Mouse (Mus musculus) megakaryocyte, embryonic 14.5 days (primary cell): ENCODE data around the gene Taco1. TPM values are rescaled to one million over a fixed set of nuclear protein-coding genes. Genes with fewer than 3 reads are reported as not detected.
"Not testable (repeated sequence)": the region's sequence is repeated elsewhere in the genome, so short reads cannot be mapped to it uniquely, and the experiment has no call there.

ENCODE experiments used
- H3K27me3 ChIP-seq: replicated peaks from 2 replicates; pipeline ENCODE3; 2012; ENCODE audit warnings: inconsistent platforms
- H3K36me3 ChIP-seq: replicated peaks from 2 replicates; pipeline ENCODE3; 2012; ENCODE audit warnings: low read length, inconsistent platforms, mixed read lengths
- H3K4me1 ChIP-seq: 2 replicates; pipeline ENCODE4 v1.6.1; 2012; ENCODE audit warnings: inconsistent platforms
- H3K4me3 ChIP-seq: replicated peaks from 2 replicates; pipeline ENCODE3; 2012; ENCODE audit warnings: moderate library complexity, mild to moderate bottlenecking, inconsistent platforms
- H3K9me3 ChIP-seq: 2 replicates; pipeline ENCODE4 v1.6.1; 2012; ENCODE audit warnings: inconsistent platforms
- FLI1 ChIP-seq: IDR thresholded peaks from 2 replicates; pipeline ENCODE4 v1.6.1; 2012; ENCODE audit warnings: low read length, inconsistent platforms, mixed read lengths
- GATA1 ChIP-seq: IDR thresholded peaks from 3 replicates; pipeline ENCODE4 v1.6.1; 2012; ENCODE audit warnings: mixed read lengths, low read length, inconsistent platforms, borderline replicate concordance
- polyA plus RNA-seq: library from polyadenylated mRNA; stranded (reverse); fragments of >175 nt; gene quantifications from 2 replicates; pipeline ENCODE4 v1.2.3, GENCODE M21; 2012; ENCODE audit warnings: low replicate concordance; ENCODE audit not compliant: insufficient read depth

Taco1 gene
- polyA plus RNA-seq, result 2.7 and 3.8 TPM in 2 replicates

- Histone ChIP-seq H3K4me3 (peak within 1 kb of the TSS; percentile 99), H3K27me3 (no peaks in the 10 kb centered on the region), H3K4me1 (peaks cover 29% of the 10 kb centered on the region), H3K36me3 (peaks cover 17% of the 10 kb centered on the region), H3K9me3 (no peaks in the 10 kb centered on the region)
- TF ChIP-seq FLI1 (no peak), GATA1 (no peak)
These were observed at the start of gene Taco1 for GRCm38 (mm10) chr11:106065923-106066571. Taco1 (plus strand) TSS chr11:106066061.

GRCm38 (mm10) chr11:106016440-106016839 is 49.4 kb upstream of the Taco1 start:
- no peak overlapping the region for H3K4me3 ChIP-seq
- H3K9me3 ChIP-seq, result no peaks in the 10 kb centered on the region
- TF ChIP-seq GATA1 (no peak), FLI1 (no peak)
- H3K4me1 ChIP-seq, result peaks cover 12% of the 10 kb centered on the region
- H3K36me3 ChIP-seq, result no peaks in the 10 kb centered on the region
- peaks cover 98% of the 10 kb centered on the region for H3K27me3 ChIP-seq

DNA sequence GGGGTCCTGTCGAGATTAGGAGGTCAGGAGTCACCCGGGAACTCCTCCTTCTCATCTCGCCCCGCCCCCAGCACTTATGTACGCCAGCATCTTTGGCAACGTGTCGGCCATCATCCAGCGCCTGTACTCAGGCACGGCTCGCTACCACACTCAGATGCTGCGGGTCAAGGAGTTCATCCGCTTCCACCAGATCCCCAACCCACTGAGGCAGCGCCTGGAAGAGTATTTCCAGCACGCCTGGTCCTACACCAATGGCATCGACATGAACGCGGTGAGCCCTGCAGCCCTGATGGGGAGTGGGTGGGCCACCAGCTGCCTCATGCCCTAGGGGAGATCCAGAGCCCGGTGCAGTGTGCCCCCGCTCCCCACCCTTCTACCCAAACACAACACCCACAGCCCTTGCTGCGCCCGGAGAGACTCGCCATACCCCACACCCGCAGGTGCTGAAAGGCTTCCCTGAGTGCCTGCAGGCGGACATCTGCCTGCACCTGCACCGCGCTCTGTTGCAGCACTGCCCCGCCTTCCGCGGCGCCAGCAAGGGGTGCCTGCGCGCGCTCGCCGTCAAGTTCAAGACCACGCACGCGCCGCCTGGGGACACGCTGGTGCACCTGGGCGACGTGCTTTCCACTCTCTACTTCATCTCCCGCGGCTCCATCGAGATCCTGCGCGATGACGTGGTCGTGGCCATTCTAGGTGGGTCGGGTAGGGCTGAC is 45.7 kb upstream of the Taco1 start:
- Histone ChIP-seq H3K4me3 (peak overlapping the region; percentile 62), H3K36me3 (no peaks in the 10 kb centered on the region), H3K9me3 (no peaks in the 10 kb centered on the region), H3K4me1 (peaks cover 18% of the 10 kb centered on the region), H3K27me3 (peaks cover 98% of the 10 kb centered on the region)
- no peak for TF ChIP-seq FLI1
- no peak for TF ChIP-seq GATA1

- Histone ChIP-seq H3K4me3 (no peak overlapping the region), H3K9me3 (no peaks in the 10 kb centered on the region), H3K36me3 (no peaks in the 10 kb centered on the region), H3K4me1 (peaks cover 13% of the 10 kb centered on the region), H3K27me3 (peaks cover 64% of the 10 kb centered on the region)
- TF ChIP-seq GATA1 (no peak), FLI1 (no peak)
These were observed 40.1 kb upstream of the Taco1 start for GRCm38 (mm10) chr11:106025774-106026173.

DNA sequence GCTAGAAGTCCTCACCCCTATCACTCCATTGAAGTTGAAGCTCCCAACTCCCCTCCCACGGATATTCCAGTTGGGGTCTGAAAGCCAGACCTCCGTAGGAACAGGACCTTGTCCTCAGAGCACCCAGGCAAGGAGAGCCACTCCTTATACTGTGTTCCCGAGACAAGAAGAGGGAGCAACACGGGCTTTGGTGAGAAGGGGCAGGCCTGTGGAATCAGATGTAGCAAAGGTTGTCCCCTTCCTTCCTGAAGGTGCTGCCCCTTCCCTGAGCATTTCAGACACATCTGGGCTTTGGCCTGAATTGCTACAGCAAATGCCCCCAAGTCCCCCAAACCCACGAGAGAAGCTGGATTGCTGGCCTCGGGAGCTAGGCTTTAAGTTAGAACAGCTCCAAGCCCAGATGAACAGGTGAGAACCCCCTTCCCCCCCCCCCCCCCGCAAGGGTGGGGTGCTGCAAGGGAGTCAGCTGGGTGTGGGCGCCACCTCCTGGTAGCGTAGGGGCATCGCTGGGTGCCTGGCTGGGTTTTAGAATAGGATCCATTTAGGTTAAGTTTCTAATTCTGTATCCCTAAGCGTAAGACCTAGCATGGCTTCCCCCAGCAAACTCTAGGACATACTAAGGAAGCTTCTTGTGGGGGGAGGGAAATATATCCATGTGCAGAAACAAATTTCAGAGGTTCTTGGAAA is 39.3 kb upstream of the Taco1 start:
- H3K27me3 ChIP-seq, result peaks cover 55% of the 10 kb centered on the region
- no peaks in the 10 kb centered on the region for H3K9me3 ChIP-seq
- TF ChIP-seq FLI1 (no peak), GATA1 (no peak)
- H3K4me3 ChIP-seq, result no peak overlapping the region
- no peaks in the 10 kb centered on the region for H3K36me3 ChIP-seq
- H3K4me1 ChIP-seq, result peaks cover 9% of the 10 kb centered on the region

- Histone ChIP-seq H3K36me3 (no peaks in the 10 kb centered on the region), H3K4me3 (no peak overlapping the region), H3K9me3 (no peaks in the 10 kb centered on the region), H3K27me3 (peaks cover 45% of the 10 kb centered on the region), H3K4me1 (peaks cover 4% of the 10 kb centered on the region)
- no peak for TF ChIP-seq GATA1
- TF ChIP-seq FLI1, result no peak
These were observed 38.3 kb upstream of the Taco1 start for GRCm38 (mm10) chr11:106027607-106028006.

DNA sequence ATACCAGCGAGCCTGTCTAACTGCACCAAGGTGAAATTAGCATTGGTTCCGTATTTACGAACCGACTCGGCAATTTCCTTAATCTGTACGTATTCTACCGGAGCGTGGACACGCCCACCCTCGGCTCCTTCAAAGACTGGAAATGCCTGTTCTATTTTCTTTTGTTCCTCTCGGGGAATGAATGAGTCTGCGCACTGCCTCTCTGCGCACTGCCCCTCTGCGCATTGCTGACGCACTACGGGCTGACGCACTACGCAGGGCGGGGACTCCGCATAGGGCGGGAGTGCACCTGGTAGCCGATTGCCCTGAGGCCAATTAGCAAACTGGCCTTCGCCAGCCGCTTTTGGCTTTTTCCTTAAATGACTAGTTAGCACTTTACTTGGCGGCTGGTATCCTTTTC is 33.8 kb upstream of the Taco1 start:
- not testable (repeated sequence) for H3K36me3 ChIP-seq, H3K9me3 ChIP-seq, H3K4me3 ChIP-seq
- peaks cover 12% of the 10 kb centered on the region for H3K4me1 ChIP-seq
- H3K27me3 ChIP-seq, result peaks cover 11% of the 10 kb centered on the region

DNA sequence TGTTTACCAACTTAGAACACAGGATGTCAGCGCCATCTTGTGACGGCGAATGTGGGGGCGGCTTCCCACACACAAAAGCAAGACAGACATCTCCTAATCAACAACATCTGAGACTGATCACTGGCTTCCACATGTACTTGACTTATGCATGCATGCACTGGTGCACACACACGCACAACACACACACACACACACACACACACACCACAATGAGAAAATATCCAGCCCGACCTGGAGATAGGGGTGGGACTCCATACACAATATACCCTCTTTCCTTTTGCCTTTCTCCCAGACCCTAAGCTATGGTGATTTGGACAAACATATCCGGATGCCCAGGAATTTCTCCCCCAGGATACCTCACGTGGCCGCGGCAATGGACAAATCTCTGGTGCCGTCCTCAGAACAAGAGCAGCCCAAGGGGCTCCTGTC is 32.4 kb upstream of the Taco1 start:
- peaks cover 24% of the 10 kb centered on the region for H3K4me1 ChIP-seq
- no peak overlapping the region for H3K4me3 ChIP-seq
- H3K36me3 ChIP-seq, result peaks cover 2% of the 10 kb centered on the region
- no peaks in the 10 kb centered on the region for H3K9me3 ChIP-seq
- TF ChIP-seq GATA1, result no peak
- no peak for TF ChIP-seq FLI1
- peaks cover 3% of the 10 kb centered on the region for H3K27me3 ChIP-seq

DNA sequence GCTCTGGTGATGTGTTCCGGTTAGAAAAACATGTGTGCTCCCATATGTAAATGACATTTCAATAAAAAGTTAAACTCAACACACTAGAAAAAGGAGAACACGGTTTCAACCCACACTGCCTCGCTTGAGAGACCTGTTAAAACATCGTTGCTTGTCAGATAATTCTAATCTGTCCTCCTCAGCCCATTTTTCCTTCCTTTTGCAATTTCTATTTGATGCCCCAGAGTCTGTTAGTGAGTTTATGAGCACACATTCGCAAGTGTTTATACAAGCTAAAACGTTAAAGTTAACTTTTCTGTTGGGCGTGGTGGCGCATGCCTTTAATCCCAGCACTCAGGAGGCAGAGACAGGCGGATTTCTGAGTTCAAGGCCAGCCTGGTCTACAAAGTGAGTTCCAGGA is 30.9 kb upstream of the Taco1 start:
- Histone ChIP-seq H3K4me3 (no peak overlapping the region), H3K9me3 (no peaks in the 10 kb centered on the region), H3K4me1 (peaks cover 35% of the 10 kb centered on the region), H3K36me3 (peaks cover 13% of the 10 kb centered on the region), H3K27me3 (peaks cover 3% of the 10 kb centered on the region)
- TF ChIP-seq FLI1 (no peak), GATA1 (no peak)
